Mouse (Mus musculus) bone marrow macrophage, adult 2 months (primary cell): ENCODE data around the gene Ubr4.

ENCODE experiments used
- CTCF ChIP-seq: IDR thresholded peaks from 2 replicates; pipeline ENCODE4 v1.5.1; 2012; ENCODE audit warnings: low read depth, mild to moderate bottlenecking, low read length, moderate library complexity
- POLR2A ChIP-seq: IDR thresholded peaks from 2 replicates; pipeline ENCODE4 v1.6.1; 2012; ENCODE audit warnings: mild to moderate bottlenecking, low read depth, low read length, borderline replicate concordance

DNA sequence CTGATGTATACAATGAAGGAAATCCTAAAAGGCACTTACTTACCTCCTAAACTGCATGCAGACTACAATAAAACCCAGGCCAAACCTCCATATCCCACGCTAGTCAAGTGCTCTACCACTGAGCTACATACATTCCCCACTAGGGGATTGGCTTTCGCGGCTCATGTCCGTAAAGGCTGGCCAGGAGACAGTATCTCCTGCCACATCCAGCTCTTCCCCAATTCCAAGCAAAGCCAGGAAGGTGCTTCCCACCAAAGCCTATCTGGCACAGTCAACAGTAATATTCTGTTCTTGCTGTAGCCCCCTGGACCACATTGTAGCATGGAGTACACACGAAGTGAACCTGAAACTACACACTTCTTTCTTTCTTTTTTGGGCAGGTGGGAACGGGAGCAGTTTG lies 42.8 kb upstream of the Ubr4 start:
- no peak for TF ChIP-seq POLR2A
- TF ChIP-seq CTCF, result no peak
